Mouse (Mus musculus): ENCODE results near the gene Iqsec1. TPM values are rescaled to one million over a fixed set of nuclear protein-coding genes. Genes with fewer than 3 reads are reported as not detected.

Gene Iqsec1
- total RNA-seq, 2 experiments from 2014 or later = 268 to 271 TPM

DNA sequence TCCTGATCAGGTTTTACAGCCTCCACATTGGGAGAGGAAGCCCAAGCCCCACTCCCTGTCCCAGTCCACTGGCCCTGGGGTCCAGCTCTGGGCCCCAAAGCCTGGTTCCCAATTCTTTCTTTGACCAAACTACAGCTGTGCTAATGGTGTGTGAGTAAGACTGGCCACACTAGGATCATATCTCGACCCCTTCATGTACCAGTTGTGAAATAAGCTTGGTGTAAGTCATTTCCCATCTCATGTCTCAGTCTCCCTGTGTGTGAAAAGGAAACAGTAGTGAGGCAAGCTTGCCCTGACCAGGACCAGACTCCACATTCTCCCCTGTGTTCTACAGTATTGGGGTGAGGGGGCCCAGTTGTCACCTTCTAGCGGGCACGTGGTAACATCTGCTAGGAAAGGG, 200.9 kb downstream of the Iqsec1 start:
- no peak for DNase-seq (ENCODE audit: low spot score in 2 of 2)

- no peak for DNase-seq (ENCODE audit: low spot score in 2 of 2)
These were observed 201.4 kb downstream of the Iqsec1 start for GRCm38 (mm10) chr6:90787036-90787435.

DNA sequence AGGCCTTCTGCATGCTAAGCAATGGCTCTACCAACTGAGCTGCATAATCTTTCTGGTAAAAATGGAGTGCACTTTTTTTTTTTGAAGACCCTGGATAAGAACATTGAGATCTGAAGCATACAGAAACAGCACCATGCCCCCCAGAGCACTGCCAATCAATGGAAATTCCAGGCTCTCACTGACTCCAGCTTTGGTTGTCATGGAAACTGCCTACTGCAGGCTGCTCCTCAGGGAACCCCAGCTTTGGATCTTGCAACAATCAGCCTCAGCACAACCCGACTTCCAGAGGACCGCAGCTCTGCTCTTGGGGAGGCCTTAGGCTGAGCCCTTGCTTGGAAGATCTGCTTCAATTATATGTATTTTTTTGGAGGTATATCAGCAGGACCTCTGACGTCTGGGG, 201.9 kb downstream of the Iqsec1 start:
- peak in 1 of 2 experiments; percentile 79 for DNase-seq (ENCODE audit: low spot score in 2 of 2)

- DNase-seq (ENCODE audit: low spot score in 2 of 2) = no peak
These were observed 204.5 kb downstream of the Iqsec1 start for GRCm38 (mm10) chr6:90783945-90784344.

GRCm38 (mm10) chr6:90783176-90783575, 205.3 kb downstream of the Iqsec1 start:
- no peak for DNase-seq (ENCODE audit: low spot score in 2 of 2)

- DNase-seq (ENCODE audit: low spot score in 2 of 2) = peak; percentile 87 to 94
These were observed 206.3 kb downstream of the Iqsec1 start for GRCm38 (mm10) chr6:90781921-90782770.

DNA sequence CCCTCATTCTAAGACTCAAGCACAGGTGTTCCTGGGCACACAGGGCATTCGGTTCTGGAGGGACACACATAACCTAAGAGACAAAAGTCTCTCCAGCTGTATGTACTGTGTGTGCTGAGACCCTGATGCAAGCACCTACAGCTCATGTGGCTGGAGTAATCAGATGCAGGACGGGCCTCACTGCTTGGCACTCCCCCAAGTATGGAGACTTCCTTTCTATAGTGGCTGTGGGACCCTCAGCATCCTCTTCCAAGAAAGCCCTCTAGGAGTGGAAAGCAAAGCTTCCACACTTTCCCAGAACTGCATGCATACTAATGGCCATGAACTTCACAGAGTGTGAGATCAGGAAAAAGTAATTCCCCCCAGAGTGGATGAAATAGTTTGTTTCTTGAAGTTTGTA, 208.0 kb downstream of the Iqsec1 start:
- no peak for DNase-seq (ENCODE audit: low spot score in 2 of 2)

- no peak for DNase-seq (ENCODE audit: low spot score in 2 of 2)
These were observed 209.6 kb downstream of the Iqsec1 start for GRCm38 (mm10) chr6:90778841-90779240.

DNA sequence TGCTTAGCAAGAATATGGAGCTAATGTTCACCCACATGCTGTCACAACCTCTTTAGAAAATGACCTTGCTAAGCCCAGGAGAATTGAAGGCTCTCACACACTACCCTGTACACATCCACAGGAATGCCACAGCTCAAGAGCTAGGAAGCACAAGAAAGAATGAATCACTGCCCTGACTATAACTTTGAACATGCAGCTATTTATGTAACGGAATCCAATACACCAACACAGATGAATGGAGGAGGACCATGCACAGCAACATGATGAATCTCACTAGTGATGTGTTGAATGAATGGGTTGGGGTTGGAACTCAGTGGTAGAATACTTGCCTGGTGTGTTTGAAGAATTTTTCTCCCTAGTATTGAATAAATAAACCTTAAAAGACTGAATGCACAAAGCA, 211.2 kb downstream of the Iqsec1 start:
- DNase-seq (ENCODE audit: low spot score in 2 of 2) = no peak

DNA sequence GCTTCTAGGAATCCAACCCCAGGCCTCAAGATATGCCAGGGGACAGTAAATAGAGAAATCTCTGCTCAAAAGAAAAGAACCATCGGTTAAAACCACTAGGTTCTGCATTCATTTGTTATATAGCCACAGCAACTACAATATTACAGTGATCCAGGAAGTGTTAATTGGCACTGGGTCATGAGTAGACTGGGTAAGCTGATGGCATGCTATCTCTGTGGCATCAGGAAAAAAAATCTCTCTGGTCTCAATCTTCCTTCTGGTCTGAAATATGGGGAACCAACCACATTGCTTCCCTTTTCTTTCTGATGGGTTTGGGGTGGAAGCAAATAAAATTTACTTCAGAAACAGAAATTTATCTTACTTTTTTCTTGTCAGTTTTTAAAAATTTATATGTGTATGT, 212.9 kb downstream of the Iqsec1 start:
- no peak for DNase-seq (ENCODE audit: low spot score in 2 of 2)

DNA sequence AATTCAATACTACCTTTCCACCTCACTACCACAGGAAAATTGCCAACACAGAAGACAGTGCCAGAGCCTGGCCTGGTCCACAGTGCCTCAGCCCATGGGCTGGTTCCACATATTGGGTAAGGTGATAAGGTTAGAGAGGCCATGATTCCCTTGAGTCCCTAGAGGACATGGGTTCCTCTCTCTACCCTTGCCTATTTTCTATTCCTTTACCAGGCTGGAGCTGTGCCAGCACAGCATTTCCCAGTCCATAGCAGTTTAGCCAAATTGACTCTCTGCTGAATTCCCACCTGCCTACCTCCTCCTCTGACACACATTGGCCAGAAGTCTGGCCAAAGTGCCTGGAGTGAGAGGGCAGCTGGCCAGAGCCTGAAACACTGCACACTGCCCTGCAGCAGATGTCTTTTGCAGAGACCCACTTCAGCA, 214.7 kb downstream of the Iqsec1 start:
- DNase-seq (ENCODE audit: low spot score in 2 of 2) = no peak

GRCm38 (mm10) chr6:90772120-90772519, 216.4 kb downstream of the Iqsec1 start:
- DNase-seq (ENCODE audit: low spot score in 2 of 2) = no peak

DNA sequence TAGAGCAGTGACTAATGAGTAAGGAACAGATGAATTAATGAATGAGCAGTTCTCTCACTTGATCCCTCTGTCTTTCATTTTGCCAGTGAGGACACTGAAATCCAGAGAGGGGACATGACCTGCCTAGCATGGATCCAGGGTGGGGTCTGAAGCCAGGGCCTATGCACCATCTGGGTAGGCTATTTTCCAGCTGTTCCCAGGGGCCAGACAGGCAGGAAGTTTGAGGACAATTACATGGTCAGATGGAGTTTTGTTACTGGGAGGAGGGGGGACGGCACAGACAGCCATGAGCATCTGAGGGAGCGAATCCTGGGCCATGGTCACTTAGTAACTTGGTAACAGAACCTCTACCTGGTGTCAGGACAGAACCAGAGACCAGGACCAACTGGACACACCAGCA, 220.0 kb downstream of the Iqsec1 start:
- no peak for DNase-seq (ENCODE audit: low spot score in 2 of 2)

GRCm38 (mm10) chr6:90767874-90768273, 220.6 kb downstream of the Iqsec1 start:
- DNase-seq (ENCODE audit: low spot score in 2 of 2) = no peak

GRCm38 (mm10) chr6:90764753-90765152, 223.7 kb downstream of the Iqsec1 start:
- no peak for DNase-seq (ENCODE audit: low spot score in 2 of 2)

DNA sequence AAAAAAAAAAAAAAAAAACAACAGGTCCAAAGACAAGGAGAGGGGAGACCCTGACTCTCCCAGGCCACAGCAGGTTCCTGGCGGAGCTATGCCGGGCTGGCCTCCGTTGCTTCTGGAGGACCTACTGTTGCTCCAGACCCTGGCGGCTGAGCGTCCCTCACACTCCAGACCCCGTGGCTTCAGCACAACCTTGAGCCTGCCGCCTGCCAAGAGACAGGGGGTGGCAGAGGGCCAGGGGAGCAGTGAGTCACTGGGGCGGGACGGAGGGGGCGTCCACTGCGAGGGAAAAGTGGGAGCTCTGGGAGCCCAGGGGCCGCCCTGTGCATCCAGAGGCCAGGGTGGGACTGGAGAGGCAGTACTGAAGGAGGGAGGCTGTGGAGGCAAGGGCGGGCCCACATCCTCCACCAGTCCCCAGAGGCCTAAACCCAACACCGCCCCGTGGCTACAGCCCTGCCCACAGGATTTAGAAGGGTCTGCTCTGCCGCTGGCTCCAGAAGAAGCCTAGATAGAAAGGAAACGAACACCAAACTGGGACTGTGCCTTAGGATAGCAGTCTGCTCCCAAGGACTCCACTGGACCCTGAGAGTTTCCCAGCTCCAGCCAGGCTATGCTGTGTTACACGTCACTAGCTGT, 224.4 kb downstream of the Iqsec1 start:
- peak in 1 of 2 experiments; percentile 58 for DNase-seq (ENCODE audit: low spot score in 2 of 2)

- no peak for DNase-seq (ENCODE audit: low spot score in 2 of 2)
These were observed 225.2 kb downstream of the Iqsec1 start for GRCm38 (mm10) chr6:90763295-90763694.

DNA sequence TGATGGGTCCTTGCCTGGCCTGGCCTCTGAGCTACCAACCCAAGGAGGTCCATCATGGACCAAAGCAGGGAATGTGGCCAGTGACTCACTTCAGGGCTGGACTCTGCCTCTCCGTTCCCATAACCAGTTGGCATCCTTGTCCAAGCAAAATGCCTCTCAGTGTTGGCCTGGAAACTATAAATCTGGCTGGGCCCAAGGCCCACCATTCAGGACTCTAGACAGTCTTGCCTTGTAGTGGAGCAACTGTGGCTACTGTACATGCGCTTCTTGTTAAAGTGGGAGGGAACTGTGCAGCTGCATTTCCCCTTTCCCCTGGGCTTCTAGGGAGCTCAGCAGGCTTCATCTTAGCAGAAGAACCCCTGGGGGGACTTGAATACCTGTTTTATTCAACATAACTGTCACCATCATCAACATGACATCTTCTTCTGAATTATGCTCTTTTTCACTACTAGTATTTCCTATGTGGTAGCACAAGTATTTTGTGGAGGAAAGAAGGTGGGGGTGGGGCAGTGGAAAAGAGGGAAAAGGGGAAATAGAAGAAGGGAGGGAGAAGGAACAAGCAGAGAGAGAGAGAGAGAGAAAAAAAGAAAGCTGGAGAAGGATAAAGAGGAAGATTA, 226.3 kb downstream of the Iqsec1 start:
- no peak for DNase-seq (ENCODE audit: low spot score in 2 of 2)

DNA sequence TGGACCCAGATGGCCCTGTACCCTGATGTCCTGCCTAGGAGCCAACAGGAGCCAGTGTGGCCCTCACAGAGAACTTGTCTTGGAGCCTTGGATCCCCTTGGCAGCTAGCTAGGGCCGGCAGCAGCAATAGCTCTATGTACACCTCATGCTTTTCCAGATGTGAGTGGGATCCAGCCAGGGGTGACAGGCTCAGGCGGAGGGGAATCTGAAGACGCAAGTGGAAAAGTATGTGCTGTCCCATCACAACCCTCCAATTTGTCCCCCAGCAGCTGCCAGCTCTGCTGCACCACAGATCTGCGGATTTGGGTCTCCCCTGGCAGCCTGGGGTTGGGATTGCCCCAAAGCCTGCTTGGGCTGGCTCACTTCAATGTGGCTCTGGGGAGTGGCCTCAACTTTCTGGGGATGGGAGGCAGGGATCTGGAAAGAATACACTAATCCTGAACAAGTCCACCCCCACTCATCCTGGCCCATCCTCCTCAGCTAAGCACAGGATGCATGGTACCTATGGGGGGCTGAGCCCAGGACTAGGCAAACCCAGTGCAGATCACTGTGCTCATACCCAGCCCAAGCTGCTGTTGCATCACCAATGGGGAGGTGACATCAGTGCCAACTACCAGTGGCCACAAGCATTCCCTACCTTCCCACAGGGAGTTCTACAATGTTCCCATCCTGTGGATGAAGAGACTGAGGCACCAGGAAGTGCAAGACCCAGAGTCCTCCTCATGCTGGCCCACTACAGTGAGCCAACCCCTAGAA, 227.0 kb downstream of the Iqsec1 start:
- DNase-seq (ENCODE audit: low spot score in 2 of 2) = no peak

DNA sequence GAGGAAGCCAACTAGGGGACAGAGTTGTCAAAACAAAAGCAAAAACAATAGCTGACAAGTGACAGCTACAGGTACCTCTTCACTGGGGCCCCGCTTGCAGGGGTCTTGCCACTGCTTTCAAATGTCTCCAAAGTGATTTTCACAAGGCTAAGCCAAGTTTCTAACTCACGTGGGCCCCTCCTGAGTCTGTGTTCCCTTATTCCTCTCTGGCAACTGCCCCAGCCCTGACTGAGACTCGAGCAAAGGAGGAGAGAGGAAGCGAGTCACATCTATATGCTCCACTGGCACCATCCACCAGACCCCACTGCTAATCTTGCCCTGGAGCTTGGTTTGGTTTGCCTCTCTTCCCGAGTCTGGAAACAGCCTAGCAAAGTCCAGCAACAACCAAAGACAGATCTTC, 227.6 kb downstream of the Iqsec1 start:
- DNase-seq (ENCODE audit: low spot score in 2 of 2) = no peak

DNA sequence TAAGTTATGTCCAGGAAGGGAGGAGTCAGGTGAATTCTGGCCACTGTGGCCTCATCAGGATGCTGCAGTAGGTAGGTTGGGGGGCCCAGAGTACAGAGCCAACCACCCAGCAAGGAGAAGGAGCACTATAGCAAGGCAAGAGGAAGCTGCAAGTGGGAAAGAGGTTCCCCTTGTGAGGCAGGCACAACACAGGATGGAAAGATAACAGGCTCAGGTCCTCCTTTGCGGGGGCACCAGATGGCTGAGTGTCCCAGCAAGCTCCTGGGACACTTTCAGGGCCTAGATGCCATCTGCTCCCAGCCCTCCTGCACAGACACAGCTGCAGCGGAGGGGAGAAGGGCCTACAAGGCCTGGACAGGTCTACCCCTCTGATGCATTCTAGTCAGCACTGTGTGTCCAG, 228.7 kb downstream of the Iqsec1 start:
- DNase-seq (ENCODE audit: low spot score in 2 of 2) = no peak

GRCm38 (mm10) chr6:90758155-90758554, 230.3 kb downstream of the Iqsec1 start:
- no peak for DNase-seq (ENCODE audit: low spot score in 2 of 2)

Data from layer of hippocampus, adult 18-20 months (tissue).